Mouse (Mus musculus) bone marrow, adult 2 months (tissue): ENCODE data around the gene Gm49393. TPM values are rescaled to one million over a fixed set of nuclear protein-coding genes. Genes with fewer than 3 reads are reported as not detected.

Experiments used
- H3K27ac ChIP-seq: fragments of 200-500 bp; 2 replicates; pipeline ENCODE4 v1.5.1; 2012; ENCODE audit warnings: low read depth, mild to moderate bottlenecking, control low read depth, inconsistent platforms, low read length; ENCODE audit not compliant: control insufficient read depth, poor library complexity, insufficient read depth
- H3K4me1 ChIP-seq: fragments of 200-500 bp; 2 replicates; pipeline ENCODE4 v1.6.1; 2011; ENCODE audit warnings: low read length; ENCODE audit not compliant: control insufficient read depth, insufficient read depth
- H3K4me3 ChIP-seq: fragments of 200-500 bp; replicated peaks from 2 replicates; pipeline ENCODE3; 2011; ENCODE audit warnings: mild to moderate bottlenecking, low read depth, low read length, control low read depth; ENCODE audit not compliant: control insufficient read depth
- CTCF ChIP-seq: fragments of 200-500 bp; IDR thresholded peaks from 2 replicates; pipeline ENCODE4 v1.5.1; 2011; ENCODE audit warnings: low read length, control low read depth; ENCODE audit not compliant: control insufficient read depth, insufficient read depth
- POLR2A ChIP-seq: fragments of 200-500 bp; IDR thresholded peaks from 2 replicates; pipeline ENCODE4 v1.6.1; 2011; ENCODE audit warnings: low read depth, mild to moderate bottlenecking, control low read depth, low read length, borderline replicate concordance; ENCODE audit not compliant: control insufficient read depth
- WGBS: fragments of 180-500 bp; shearing (Covaris S2); methylation state at CpG from one replicate; pipeline ENCODE4 v1.1.7; 2018; 5-methylcytosine and 5-hydroxymethylcytosine counted together
- polyA plus RNA-seq: library from polyadenylated mRNA; stranded (reverse); fragments of >200 nt; gene quantifications from 2 replicates; pipeline ENCODE4 v1.2.4, GENCODE M21; 2011; ENCODE audit warnings: low replicate concordance; ENCODE audit not compliant: missing spikeins, insufficient read depth, insufficient read length

The Gm49393 gene
- polyA plus RNA-seq, 1 experiment: not detected

- 0 out of 2 replicates have a peak, but pooled peaks have one; percentile 24 for TF ChIP-seq CTCF
- no peak for TF ChIP-seq POLR2A
- WGBS: 4% methylated on average over 7 of the region's 7 CpGs
- Histone ChIP-seq H3K4me1 (no peaks in the 10 kb centered on the region), H3K4me3 (no peak overlapping the region), H3K27ac (no peak overlapping the region)
Observed at GRCm38 (mm10) chr13:60819469-60819868, 115.9 kb downstream of the Gm49393 start.

DNA sequence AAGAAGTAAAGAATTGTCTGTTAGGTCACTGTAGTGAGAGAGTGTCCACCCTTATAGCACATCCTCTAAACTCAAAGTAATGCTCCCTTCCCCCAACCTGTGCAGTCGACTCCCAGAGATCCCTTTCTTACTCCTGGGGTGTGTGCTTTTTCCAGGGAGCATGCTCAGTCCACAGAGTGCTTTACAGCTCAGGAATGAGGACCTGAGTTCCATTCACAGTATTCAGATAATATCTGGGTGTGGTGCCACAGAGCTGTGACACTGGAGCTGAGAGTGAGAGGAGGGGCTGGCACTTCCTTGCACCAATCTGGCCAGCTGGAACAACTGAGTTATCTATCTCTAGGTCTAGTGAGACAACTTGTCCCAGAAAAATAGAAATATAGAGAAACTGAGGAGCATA, 121.7 kb downstream of the Gm49393 start:
- no peak for TF ChIP-seq POLR2A
- TF ChIP-seq CTCF: no peak
- H3K4me3 ChIP-seq: no peak overlapping the region
- H3K27ac ChIP-seq: no peak overlapping the region
- 42% methylated on average over 1 of the region's 1 CpGs for WGBS
- H3K4me1 ChIP-seq: no peaks in the 10 kb centered on the region

DNA sequence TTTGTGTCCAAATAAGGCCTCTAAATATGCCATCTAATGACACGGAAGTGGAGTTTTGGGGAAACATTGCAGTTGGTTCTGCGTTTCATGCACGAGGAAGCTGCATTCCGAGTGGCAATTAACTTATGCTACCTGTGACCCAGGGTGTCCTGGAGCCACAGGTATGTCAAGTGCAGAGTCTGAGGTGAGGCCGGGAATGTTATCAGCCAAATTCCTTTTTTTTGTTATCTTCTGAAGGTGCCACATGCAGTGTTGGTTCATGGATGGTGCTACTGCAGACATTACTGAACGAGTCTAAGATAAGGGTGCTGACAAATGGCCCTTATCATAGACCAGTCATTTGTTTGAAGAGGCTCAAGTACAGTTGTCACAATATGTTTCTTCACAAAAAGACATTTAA, 122.6 kb downstream of the Gm49393 start:
- Histone ChIP-seq H3K4me3 (no peak overlapping the region), H3K4me1 (no peaks in the 10 kb centered on the region), H3K27ac (no peak overlapping the region)
- 77% methylated on average over 6 of the region's 6 CpGs for WGBS
- TF ChIP-seq POLR2A (no peak), CTCF (no peak)

DNA sequence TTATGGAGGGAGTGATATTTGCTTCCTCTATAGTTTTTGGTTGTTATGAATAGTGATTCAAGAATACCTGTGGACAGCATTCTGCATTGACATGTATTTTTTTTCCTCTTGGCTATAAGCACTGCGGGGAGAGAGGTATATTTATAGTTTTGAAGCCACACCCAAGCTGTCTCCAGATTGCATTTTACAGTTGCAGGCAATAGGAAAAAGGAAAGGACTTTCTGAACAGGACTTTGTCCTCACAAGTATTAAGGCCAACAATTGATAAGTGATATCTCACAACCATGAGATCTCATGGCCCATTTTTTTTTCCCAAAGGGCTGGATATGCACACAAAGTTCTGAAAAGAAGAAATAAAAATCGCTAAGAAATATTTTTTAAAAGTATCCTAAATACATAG, 125.7 kb downstream of the Gm49393 start:
- H3K27ac ChIP-seq: no peak overlapping the region
- TF ChIP-seq POLR2A (no peak), CTCF (no peak)
- H3K4me1 ChIP-seq: no peaks in the 10 kb centered on the region
- no peak overlapping the region for H3K4me3 ChIP-seq
- 71% methylated on average over 2 of the region's 2 CpGs for WGBS

Other genes starting within 250 kb of the Gm49393 start
- not detected in 2 replicates for gene BC051665, start 149.2 kb downstream of the Gm49393 start, polyA plus RNA-seq
- not detected in 2 replicates for gene Ctsll3, start 132.7 kb downstream of the Gm49393 start, polyA plus RNA-seq
- not detected in 2 replicates for gene 4930486L24Rik, start 71.1 kb downstream of the Gm49393 start, polyA plus RNA-seq
- 1.8 and 5.2 TPM in 2 replicates for gene Gm49392, start 38.7 kb downstream of the Gm49393 start, polyA plus RNA-seq
- gene Ctla2b, start 38.1 kb downstream of the Gm49393 start, polyA plus RNA-seq: 18.7 and 40.2 TPM in 2 replicates
- gene Tpbpb, start 30.7 kb downstream of the Gm49393 start, polyA plus RNA-seq: not detected in 2 replicates
- gene Gm49391, start 981 bp upstream of the Gm49393 start, polyA plus RNA-seq: 11.8 and 18.0 TPM in 2 replicates
- 202 and 264 TPM in 2 replicates for gene Ctla2a, start 1.0 kb upstream of the Gm49393 start, polyA plus RNA-seq
- not detected in 2 replicates for gene Tpbpa, start 6.4 kb upstream of the Gm49393 start, polyA plus RNA-seq
- gene Ctsj, start 70.4 kb upstream of the Gm49393 start, polyA plus RNA-seq: not detected in 2 replicates
- gene Ctsq, start 105.0 kb upstream of the Gm49393 start, polyA plus RNA-seq: not detected in 2 replicates
- gene Ctsr, start 228.7 kb upstream of the Gm49393 start, polyA plus RNA-seq: not detected in 2 replicates